Mouse (Mus musculus): Measurements from ENCODE around the gene Hspa1l.
"Not testable (repeated sequence)": the region's sequence is repeated elsewhere in the genome, so short reads cannot be mapped to it uniquely, and the experiment has no call there.

Gene Hspa1l

DNA sequence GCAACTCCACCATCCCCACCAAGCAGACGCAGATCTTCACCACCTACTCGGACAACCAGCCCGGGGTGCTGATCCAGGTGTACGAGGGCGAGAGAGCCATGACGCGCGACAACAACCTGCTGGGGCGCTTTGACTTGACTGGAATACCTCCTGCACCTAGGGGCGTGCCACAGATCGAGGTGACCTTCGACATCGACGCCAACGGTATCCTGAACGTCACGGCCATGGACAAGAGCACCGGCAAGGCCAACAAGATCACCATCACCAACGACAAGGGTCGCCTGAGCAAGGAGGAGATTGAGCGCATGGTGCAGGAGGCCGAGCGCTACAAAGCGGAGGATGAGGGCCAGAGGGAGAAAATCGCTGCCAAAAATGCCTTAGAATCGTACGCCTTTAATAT lies 5.7 kb downstream of the Hspa1l start:
- DNase-seq: no peak

DNA sequence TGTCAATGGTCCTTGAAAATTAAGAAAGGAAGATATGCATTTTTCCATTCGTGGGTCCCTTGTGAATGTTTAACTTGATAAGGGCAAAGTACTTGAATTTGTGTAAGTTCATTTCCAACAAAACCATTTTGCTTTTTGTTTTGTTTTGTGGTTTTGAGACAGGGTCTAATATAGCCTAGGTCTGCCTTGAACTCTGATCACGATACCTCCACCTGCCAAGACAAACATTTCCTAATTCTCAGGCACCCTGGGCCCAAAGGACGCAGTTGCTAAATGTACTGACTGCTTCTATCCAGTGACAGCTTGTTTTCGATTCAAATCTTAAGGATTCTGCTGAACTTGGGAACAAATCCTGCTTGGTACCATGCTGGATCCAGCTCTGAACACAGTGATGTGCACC lies 7.1 kb downstream of the Hspa1l start:
- no peak for DNase-seq

DNA sequence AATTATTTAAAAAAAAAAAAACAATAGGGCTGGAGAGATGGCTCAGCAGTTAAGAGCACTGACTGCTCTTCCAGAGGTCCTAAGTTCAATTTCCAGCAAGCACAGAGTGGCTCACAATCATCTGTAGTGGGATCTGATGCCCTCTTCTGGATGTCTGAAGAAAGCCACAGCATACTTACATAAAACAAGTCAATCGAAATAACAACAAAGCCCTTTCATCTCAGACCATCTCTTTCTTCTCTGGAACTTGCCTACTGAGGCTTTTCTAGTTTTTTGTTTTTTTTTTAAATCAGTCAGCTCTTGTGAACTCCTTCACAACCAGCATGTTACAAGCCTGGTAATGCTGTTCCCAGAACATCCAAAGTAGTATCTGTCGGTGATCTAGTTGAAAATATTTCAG lies 8.2 kb downstream of the Hspa1l start:
- DNase-seq: no peak

DNA sequence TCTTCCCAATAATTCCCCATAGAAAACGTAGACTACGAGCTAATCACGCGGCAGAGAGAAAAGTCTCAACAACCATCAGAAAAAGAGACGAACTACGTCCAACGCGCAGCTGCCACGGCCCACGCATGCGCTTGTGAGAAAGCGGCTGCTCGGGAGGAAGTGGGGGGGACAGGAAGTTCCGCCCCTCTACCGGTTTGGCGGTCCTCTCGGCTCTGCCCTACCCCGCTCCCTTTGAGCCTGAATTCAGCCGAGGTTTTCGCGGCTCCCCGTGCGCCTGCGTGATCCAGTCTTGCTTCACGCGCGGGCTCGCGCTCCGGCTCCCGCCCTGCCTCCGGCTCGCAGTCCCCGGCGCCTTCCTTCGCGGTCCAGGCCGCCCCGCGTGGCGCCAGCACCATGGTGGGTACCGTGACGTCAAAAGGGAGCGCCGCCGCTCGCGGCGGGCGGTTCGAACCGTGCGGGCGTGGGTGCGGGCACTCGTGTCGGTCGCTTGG lies 9.2 kb downstream of the Hspa1l start, which contains the start of gene Lsm2:
TSS of gene Lsm2 (plus strand) at position 173 of the 491 bp plus-strand sequence.
- DNase-seq: peak; percentile 92

DNA sequence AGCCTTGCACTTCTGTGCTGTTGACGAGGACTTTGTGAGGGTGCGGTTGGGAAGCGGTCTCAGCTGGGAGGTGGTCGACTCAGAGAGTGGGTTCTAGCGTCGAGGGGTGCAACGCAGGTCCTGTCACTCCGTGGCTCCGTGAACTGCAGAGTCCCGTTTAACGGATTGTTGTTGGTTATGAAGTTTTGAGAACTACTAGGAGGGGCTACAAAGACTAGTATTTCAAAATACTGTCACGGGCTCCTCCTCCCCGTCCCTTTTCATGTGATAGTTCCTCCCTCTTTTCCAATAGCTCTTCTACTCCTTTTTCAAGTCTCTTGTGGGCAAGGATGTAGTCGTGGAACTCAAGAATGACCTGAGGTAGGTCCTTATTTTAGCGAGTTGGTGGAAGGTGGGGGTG lies 9.8 kb downstream of the Hspa1l start:
- no peak for DNase-seq

DNA sequence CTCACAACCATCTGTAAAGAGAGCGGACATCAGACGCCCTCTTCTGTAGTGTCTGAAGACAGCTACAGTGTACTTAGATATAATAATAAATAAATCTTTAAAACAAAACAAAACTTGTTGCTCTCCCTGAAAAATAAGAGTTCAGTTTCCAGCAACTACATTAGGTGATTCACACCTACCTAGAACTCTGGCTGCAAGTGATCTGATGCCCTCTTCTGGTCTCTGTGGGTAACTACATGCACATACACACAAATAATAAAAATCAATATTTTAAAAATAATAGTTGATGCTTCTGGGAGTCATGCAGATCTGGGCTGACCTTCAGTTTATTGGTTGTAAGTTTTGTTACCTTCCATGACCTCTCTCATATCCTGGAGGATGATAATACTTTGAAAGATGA lies 11.7 kb downstream of the Hspa1l start:
- DNase-seq: no peak

DNA sequence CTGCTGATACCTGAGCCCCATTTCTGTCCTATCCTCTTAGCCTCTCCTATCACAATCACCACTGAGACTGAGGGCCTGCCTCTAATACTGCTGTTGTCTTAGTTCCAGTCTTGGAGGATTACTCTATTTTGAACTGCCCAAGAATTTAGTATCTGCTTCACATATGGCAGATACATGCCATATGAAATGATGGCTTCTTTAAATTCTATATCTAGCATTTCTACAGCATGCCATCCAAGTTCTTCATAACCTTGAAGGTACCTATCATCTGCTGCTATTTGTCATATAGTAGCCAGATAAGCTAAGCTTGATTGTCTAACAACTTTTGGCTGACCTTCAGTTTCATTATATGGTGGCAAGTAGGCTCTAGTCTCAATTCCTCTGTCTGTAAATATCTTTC lies 22.2 kb downstream of the Hspa1l start:
- DNase-seq: no peak

DNA sequence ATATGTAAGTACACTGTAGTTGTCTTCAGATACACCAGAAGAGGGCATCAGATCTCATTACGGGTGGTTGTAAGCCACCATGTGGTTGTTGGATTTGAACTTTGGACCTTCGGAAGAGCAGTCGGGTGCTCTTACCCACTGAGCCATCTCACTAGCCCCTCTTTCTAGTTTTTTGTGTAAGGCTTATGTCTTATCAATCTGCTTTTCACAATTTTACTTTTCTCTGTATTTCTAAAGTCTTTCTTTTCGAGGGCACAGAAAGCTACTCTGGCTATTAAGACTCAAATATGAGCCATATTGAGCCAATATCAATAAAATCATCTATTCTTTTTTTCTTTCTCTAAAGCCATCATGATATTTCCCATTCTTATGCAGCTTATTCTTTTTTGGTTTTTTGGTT lies 22.7 kb downstream of the Hspa1l start:
- DNase-seq: not testable (repeated sequence)

DNA sequence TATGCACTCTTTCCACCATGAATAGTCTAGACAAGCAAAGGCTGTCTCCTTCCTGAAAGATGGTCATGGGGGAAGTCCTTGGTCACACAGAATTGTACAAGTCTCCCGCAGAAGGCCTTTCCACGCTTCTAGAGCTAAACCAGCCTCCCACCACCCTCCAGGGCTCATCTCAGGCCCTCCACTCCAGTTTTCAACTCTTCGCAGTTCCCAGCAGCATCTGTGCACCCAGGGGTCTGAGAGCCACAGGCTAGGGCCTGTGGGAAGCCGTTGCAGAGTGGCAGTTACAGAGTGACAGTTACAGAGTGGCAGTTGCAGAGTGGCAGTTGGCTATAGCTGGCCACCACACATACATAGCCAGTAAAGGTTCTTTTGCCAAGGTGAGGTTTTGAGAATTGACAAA lies 23.4 kb downstream of the Hspa1l start:
- not testable (repeated sequence) for DNase-seq

DNA sequence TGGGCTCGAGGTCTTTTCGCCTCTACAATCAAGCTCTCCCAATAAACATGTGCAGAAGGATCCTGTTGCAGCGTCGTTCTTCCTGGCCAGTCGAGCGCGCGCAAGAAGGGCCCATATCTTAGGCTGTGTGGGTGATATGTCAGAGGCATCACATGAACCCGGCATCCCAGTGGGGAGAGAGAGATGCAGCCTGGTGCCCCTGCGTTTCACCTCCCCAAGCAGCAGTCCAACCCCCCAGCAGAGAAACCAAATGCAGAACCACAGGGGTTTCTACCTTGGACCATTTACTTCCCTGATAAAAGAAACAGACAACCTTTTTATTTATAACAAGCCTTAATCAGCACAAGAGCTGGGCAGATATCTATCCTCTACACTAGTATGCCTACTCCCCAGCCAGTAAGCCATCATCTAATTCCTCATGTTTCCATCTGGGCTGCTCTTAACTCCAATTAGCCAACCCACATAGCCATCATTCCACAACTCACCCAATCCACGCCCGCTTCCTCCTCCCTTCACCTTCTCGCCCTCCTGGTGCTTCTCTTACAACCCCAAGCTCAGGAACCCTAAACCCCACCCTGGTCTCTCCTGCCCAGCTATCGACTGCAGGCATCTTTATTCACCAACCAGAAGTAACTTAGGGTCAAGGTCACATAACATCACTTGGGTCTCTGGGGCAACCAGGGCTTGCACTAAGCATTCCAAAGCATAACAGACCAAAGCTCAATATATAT lies 24.1 kb downstream of the Hspa1l start:
- no peak for DNase-seq

DNA sequence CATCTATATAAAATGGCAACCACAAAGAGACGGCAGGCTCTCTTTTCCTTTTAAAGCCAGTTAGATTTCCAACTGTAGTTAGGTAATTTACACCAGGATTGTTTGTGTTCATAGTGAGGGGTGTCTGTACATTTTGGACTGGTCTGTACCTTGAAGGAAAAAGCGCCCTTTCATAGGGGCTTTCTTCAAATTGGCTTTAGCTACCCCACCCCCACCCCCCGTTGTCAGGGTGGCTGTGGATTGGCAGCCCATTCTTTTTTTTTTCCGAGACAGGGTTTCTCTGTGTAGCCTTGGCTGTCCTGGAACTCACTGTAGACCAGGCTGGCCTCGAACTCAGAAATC lies 24.6 kb downstream of the Hspa1l start:
- DNase-seq: no peak

DNA sequence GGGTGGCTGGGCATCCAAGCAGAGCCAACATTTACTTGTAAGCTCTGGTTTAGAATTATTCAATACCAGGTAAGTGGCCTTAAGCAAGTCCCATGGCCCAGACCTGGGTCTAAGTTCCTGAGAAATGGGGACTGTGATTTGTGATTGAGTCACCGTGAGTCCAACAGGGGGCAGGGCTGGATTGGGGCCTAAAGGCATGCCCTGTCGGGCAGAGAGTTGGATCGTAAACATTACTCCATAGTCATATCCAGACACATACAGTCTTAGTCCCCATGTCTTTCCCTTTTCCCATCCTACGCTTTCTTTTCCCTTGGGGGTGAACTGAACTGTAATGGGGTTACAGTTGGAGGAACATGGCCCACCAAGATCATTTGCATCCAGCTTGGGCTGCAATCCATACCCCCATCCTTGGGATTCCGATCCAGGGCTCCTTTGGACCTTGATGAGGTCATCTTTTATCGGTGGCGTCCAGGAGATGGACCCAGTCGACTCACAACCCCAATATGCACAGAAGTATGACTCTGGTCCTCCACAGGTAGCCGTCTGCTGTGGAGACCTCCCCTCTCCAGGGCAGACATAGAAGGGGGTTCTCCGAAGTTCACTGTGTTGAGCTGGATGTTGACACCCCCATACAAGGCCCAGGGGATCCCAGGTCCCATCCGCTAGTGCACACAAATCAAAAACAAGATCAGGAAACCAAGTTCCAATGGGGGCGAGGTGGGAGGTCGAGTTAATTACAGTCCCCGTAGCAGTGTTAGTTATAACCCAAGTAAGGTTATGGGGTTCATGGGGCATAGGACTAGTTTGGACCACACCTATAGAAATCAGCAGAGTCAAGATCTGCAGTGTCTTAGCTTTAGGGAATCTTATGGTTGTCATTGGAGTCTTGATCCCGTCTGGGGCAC lies 26.3 kb downstream of the Hspa1l start:
- no peak for DNase-seq

DNA sequence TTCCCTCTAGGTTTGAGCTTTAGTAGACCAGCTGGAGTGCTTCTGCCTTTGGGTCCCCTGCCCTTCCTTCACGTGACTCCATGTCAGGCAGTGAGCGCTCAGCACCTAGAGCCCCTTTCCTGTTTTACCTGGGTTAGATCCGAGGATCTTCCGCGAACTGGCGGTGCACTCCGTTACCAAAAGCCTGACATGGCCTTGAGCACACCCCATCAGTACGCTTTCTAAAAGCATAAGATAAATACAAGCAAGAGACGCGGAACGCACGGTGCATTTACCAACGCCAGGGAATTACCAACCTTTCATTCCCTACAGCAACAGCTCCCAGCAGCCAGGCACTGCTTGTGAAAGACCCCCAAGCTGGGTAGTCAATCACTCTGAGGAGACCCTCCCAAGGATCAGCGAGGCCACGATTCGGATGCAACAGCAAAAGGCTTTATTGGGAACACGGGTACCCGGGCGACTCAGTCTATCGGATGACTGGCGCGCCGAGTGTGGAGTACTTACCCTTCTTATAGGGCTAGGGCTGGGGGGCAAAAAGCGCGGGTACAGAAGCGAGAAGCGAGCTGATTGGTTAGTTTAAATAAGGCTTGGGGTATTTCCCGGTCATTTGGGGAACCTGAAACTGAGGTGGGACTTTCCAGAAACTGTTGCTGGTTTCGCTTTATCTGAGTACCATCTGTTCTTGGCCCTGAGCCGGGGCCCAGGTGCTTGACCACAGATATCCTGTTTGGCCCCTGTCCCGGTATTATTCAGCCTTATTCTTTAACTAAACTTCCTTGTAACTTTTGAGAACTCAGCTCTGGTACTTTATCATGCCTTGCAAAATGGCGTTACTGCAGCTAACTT lies 27.6 kb downstream of the Hspa1l start:
- peak; percentile 70 for DNase-seq

DNA sequence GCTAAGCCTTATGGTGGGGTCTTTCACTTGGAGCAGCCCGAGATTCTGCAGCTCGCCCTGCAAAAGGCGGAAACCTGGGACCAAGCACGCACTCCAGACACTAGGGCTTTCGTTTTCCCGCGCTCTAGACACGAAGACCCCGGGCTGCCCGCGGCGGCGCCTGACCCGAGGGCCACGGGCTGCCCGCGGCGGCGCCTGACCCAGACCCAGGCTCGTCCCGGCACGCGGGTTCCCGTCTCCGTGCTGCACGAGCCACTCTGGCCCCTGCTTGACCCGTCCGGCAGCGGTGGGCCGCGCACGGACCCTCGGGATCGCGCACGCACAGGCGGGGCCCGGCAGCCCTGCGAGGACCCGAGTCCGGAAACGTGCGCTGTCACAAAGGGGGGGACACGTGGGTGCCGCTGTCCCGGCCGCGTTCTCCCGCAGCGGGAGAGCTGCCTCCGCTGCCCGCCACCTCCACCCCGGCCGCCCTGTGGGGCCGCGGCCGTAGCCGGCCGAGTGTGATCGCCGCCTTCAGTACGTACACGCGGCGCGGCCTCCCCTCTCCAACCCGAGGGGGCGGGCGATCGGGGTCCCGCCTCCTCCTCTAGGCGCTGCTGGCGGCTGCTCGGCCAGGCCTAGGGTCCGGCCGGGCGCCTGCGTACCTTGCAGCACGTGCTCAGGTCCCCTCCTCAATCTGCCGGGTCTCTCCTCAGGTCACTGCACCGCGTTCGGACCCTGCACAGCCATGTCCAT lies 28.4 kb downstream of the Hspa1l start, which contains the start of gene Vars:
TSS of gene Vars (plus strand) at position 271 of the 735 bp plus-strand sequence.
- DNase-seq: peak; percentile 89

DNA sequence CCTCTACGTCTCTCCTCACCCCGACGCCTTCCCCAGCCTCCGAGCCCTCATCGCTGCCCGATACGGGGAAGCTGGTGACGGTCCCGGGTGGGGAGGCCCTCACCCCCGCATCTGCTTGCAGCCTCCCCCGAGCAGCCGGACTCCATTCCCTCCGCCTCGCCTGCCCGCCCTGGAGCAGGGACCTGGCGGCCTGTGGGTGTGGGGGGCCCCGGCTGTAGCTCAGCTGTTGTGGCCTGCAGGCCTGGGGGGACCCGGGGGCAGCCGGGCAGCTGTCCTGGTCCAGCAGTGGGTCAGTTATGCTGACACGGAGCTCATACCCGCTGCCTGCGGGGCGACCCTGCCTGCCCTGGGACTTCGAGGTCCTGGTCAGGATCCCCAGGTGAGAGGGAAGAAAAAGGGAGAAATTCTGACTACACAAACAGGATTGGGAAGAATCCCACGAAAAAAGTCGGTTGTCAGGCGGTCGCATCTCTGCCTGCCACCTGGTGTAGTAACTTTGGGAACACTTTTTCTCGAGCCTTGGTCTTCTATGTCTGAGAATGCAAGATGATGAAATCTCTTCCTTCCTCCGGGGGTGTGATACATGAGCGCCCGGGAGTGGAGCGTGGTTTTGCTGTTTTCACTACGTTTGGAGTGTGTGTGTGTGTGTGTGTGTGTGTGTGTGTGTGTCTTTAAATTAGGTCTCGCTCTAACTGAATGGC lies 29.1 kb downstream of the Hspa1l start:
- peak; percentile 53 for DNase-seq

DNA sequence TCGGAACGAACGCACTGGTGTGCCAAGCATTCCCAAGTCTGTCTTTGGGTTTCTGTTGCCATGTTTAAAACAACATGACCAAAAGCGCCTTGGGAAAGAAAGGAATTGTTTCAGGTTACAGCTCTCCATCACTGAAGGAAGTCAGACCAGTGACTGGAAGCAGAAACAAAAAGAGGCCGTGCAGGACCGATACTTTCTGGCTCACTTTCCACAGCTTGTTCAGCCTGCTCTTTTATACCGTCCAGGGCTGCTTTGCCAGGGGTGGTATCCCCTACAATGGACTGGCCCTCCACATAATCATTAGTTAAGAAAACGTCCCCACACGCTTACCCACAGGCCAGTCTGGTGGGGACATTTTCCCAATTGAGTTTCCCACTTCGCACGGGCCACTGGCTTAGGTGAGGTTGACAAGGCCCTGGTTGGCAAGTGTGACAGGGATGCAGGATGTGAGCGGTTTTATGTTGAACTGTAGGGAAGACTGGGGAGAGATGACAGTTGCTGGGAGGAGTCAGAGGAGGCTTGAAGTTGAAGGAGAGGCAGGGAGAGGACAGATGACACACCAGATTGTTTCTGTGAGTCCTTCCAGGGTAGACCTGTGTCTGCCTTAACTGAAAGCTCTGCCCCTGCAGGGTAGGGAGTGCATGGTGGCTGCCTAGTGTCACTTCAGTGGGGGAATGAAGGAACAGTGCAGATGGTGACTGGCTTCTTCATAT lies 29.8 kb downstream of the Hspa1l start:
- DNase-seq: peak; percentile 54

DNA sequence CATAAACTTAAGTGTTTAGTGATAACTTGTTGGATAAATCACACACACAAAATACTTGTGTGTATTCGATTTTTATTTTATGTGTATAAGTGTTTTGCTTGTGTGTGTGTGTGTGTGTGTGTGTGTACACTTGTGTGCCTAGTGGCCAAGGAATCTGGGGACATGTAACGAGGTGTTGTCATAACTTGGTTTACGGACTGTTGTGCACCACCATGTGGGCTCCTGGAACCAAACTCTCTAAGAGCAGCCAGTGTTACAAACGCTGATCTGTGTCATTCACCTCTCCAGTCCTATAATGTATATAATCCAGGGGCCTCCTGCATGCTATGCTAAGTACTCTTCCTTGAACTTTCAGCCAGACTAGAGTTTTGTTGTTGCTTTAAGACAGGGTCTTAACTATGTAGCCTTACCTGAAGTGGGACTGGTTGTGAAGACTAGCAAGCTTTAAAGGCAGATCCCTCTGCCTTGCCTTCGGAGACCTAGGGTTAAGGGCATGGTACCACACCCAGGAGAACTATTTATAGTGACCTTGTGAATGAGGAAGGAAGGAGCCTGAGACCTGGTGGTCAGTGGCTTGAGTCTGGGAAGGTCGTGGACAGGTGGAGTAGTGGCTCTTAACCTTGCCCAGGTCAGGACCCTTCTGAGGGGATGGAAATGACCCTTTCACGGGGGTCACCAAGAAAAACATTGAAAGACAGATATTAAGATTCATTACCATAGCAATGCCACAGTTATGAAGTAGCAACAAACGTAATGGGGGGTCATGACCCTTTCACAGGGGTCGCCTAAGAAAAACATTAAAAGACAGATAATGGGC lies 30.7 kb downstream of the Hspa1l start:
- DNase-seq: no peak

DNA sequence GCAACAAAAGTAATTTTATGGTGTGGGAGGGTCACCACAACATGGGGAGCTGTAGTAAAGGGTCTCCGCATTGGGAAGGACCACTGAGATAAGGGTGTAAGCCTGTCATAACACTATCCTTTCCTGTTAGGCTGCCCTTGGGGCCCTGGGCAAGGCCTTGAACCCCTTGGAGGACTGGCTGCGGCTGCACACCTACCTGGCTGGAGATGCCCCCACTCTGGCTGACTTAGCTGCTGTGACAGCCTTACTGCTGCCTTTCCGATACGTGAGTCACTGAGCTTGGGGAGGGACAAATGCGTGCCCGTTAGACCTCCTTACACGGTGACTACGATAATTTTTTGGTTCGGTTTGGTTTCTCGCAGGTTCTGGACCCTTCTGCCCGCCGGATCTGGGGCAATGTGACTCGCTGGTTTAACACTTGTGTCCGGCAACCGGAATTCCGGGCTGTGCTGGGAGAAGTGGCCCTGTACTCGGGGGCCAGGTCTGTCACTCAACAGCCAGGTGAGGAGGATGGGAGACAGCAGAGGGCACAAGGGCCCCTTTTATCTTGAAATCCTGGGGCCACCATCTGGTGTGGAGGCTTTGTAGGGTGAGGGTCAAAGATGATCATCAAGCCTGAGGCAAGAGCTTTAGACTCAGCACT lies 31.7 kb downstream of the Hspa1l start:
- DNase-seq: no peak

DNA sequence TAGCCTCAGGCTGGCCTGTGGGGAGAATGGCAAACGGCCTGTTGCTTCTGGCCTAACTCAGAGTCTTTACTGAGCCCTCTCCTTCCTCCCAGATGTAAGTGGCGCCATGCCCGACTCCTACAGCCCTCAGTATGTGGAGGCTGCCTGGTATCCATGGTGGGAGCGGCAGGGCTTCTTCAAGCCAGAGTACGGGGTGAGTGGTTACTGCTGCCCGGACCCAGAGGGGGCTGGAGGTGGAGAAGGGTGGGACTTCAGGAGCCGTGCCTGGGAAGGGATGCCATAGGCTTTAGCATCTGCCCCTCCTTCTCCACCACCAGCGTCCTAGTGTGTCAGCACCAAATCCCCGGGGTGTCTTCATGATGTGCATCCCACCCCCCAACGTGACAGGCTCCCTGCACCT lies 32.7 kb downstream of the Hspa1l start:
- no peak for DNase-seq
